Mouse (Mus musculus): ENCODE results near the gene Btla. TPM values are rescaled to one million over a fixed set of nuclear protein-coding genes. Genes with fewer than 3 reads are reported as not detected.

Gene Btla
- polyA plus RNA-seq (2014; fragmentation: Illumina TruSeq; extraction: RNeasy Lipid Tissue Mini Kit (QIAGEN cat#74804); ENCODE audit: insufficient read depth, low read depth, low replicate concordance): 7.0 TPM

DNA sequence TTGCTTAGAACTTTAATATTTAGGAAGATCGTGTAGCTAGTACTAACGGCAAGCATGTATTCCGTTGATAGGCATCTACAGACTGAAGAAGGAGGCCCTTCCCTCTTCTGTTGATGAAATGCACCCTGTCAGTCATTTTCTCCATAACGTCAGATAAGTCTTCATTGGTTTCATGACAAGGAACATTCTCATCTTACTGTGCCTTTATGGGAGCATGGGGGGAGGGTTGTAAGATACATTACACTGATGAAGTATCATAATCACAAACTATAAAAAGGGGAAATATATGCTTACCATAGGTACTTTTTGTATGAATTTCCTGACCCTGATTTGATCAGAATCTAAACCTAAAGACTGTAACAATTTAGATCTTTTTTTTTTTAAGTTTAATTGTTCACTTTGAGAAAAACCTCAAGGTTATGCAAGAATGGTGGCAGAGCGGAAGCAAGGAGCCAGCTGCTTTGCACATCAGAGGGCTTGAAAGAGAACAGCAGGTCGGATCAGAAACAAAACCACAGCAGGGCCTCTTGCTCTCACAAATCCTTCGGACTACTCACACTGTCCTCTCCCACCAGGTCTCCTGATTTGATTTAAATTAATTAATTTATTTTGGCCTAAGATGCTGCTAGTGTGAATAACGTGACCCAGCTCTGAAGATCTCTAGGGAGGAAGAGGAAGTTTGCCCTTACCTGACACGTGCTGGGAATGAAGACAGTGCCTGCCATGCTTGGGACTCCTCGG, at the start of gene Btla:
Btla (plus strand) TSS at position 668 of the 741 bp plus-strand sequence.

Other genes with a start within 250 kb of the Btla start
- gene Ccdc80, start 130.9 kb upstream of the Btla start, polyA plus RNA-seq (2014; fragmentation: Illumina TruSeq; extraction: RNeasy Lipid Tissue Mini Kit (QIAGEN cat#74804); ENCODE audit: insufficient read depth, low read depth, low replicate concordance): 14.5 TPM
- 9.0 TPM for gene Slc35a5, start 65.6 kb upstream of the Btla start, polyA plus RNA-seq (2014; fragmentation: Illumina TruSeq; extraction: RNeasy Lipid Tissue Mini Kit (QIAGEN cat#74804); ENCODE audit: insufficient read depth, low read depth, low replicate concordance)
- gene Atg3, start 65.5 kb upstream of the Btla start, polyA plus RNA-seq (2014; fragmentation: Illumina TruSeq; extraction: RNeasy Lipid Tissue Mini Kit (QIAGEN cat#74804); ENCODE audit: insufficient read depth, low read depth, low replicate concordance): 42.2 TPM
- gene Cd200, start 184.7 kb downstream of the Btla start, polyA plus RNA-seq (2014; fragmentation: Illumina TruSeq; extraction: RNeasy Lipid Tissue Mini Kit (QIAGEN cat#74804); ENCODE audit: insufficient read depth, low read depth, low replicate concordance): 386 TPM

Data from lung, adult 10 weeks (tissue).